Mouse (Mus musculus): Measurements from ENCODE around the gene Ppp2r3d.

- TF ChIP-seq CTCF (IDR thresholded peaks at IDR 0.05; ENCODE audit: control insufficient read depth, insufficient read depth, insufficient read length) (no peak), USF1 (IDR thresholded peaks at IDR 0.05; ENCODE audit: low read depth) (no peak), MYOG (IDR thresholded peaks at IDR 0.05; ENCODE audit: control insufficient read depth, extremely low read depth, insufficient read length) (no peak), MAX (IDR thresholded peaks at IDR 0.05) (no peak), CEBPB (IDR thresholded peaks at IDR 0.05; ENCODE audit: low read depth) (no peak), MYOD1 (IDR thresholded peaks at IDR 0.05; ENCODE audit: control insufficient read depth, insufficient read length, low read depth) (no peak), FOSL1 (IDR thresholded peaks at IDR 0.05; ENCODE audit: insufficient read depth, low read length, poor library complexity, severe bottlenecking) (no peak)
These were observed 52.5 kb downstream of the Ppp2r3d start for GRCm38 (mm10) chr9:124424292-124424541.

Data from C2C12 (cell line).